Mouse (Mus musculus) yolk sac, embryonic 10.5 days (tissue): ENCODE measurements at regions not wholly inside any gene's neighbourhood (a gene's known extent, or its start where the extent isn't known, plus 50 kb on each side); places are given as distances from the start of the nearest gene placed in this dataset.

Experiments
- DNase-seq: peaks from one replicate; pipeline ENCODE4 v3.0.0-alpha.2; 2017; ENCODE audit warnings: low spot score

- no peak for DNase-seq
Measured at GRCm38 (mm10) chr9:50136636-50136985, 208.2 kb downstream of the Rpl10-ps3 start.

DNA sequence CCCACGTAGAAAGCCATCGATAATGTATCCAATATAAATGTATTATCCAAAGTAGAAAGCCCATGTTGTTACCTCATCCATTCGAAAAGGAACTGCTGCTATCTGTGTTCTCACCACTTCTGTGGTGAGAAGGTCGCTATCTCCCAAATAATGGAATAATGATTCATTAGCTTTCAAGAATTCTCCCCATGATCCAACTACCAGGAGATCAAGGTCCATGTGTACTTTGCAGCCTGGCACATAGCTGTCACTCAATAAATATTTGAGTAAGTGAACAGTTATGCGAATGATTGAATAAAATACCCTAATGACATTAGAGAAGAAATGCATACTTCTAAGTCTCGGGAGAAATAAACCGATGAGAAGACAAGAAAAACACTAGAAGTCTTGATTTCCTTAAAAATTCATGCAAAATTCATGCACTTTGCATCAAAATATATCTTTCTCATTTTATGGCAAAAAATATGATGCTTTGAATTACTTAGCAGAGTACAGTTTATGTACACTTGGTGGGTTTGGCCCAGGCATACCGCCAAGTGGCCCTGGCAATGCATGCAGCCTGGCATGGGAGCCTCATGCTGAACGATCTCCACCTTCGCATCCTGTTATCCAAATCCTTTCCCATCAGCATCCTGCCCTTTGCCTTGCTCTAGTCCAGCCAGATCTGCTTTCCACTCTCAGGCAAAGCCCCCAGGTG lies 208.7 kb downstream of the Rpl10-ps3 start:
- DNase-seq: no peak

- DNase-seq: no peak
Measured at GRCm38 (mm10) chr9:50124241-50124640, 220.5 kb downstream of the Rpl10-ps3 start.

- no peak for DNase-seq
Measured at GRCm38 (mm10) chr9:50120820-50121599, 223.8 kb downstream of the Rpl10-ps3 start.

DNA sequence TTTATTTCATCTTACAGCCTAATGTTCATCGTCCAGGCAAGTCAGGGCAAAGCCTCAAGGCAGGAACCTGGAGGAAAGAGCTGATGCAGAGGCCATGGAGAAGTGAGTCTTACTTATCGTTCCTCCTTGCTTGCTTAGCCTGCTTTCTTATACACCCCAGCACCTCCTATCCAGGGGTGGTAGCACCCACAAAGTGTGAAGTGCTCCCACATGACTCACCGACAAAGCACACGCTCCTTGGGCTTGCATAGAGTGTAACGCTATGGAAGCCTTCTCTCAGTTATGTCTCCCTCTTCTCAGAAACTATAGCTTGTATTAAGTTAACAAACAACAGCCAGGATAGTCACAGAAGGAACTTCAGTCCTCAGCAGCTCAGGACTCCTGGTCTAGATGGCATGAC lies 225.4 kb downstream of the Rpl10-ps3 start:
- no peak for DNase-seq

DNA sequence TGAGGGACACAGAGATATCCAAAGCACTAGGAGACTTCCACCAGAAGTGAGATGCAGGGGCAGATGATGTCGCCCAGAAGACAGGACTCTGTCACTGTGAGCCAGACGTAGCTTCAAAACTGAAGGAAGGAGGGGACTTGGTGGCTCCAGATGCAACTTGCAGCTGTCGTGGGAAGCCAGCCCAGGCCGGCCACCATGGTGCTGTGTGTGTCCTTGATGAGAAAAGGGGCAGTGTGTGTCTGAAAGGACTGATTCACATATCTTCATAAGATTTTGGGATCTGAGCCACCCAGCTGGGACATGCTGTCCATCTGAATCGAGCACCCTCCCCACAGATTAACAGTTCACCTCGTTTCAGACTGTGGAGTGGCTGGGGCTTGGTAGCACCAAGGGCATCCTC lies 226.2 kb downstream of the Rpl10-ps3 start:
- DNase-seq: no peak

- no peak for DNase-seq
Measured at GRCm38 (mm10) chr9:50106551-50106950, 238.2 kb downstream of the Rpl10-ps3 start.

- DNase-seq: no peak
Measured at GRCm38 (mm10) chr9:50102766-50103165, 242.0 kb downstream of the Rpl10-ps3 start.

GRCm38 (mm10) chr9:50101061-50101460 lies 243.7 kb downstream of the Rpl10-ps3 start:
- no peak for DNase-seq

- no peak for DNase-seq
Measured at GRCm38 (mm10) chr9:50090968-50091367, 253.8 kb downstream of the Rpl10-ps3 start.

- no peak for DNase-seq
Measured at GRCm38 (mm10) chr9:50089916-50090315, 254.9 kb downstream of the Rpl10-ps3 start.

- no peak for DNase-seq
Measured at GRCm38 (mm10) chr9:50080205-50080604, 264.6 kb downstream of the Rpl10-ps3 start.

- DNase-seq: no peak
Measured at GRCm38 (mm10) chr9:50068576-50068975, 269.9 kb upstream of the Ncam1 start.

GRCm38 (mm10) chr9:50067729-50068225 lies 269.1 kb upstream of the Ncam1 start:
- DNase-seq: no peak

GRCm38 (mm10) chr9:50064505-50065229 lies 265.9 kb upstream of the Ncam1 start:
- DNase-seq: no peak

- DNase-seq: no peak
Measured at GRCm38 (mm10) chr9:50038231-50038630, 239.5 kb upstream of the Ncam1 start.

GRCm38 (mm10) chr9:50032322-50033158 lies 233.8 kb upstream of the Ncam1 start:
- DNase-seq: no peak

DNA sequence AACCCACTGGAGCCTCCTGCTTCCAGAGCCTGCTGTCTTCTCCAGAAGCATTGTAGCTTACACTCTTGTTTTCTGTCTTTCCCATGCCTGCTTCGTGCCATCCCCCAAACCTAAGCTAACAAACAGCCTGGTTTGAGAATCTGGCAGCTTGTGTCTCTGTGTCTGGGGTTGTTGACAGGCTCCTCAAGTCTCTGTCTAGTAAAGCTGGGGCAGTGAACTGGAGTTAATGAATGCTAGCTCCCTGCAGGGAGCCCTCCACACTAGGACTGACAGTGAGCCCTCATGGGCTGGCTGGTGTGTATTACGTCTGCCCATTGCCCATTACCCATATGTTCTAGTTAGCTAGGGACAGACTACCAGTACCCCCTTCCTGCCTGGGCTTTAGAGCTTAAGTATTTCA lies 232.6 kb upstream of the Ncam1 start:
- no peak for DNase-seq

DNA sequence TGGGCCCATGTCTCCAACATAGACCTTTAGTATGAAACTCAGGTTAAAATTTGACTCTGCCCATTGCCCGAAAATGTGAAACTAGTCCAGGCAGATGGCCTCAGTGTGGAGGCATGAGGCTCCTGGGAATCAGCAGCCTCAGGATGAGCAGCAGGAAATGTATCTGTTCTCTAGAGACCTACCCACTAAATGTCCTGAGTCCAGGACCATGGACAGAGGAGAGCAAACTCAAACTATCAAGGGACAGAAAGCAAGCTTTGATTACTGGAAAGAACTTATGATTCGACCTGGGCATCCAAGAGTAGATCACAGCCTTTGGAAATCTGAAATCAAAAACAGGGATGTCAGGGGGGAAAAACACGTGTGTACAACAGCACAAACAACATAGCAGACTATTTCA lies 230.3 kb upstream of the Ncam1 start:
- peak; percentile 28 for DNase-seq

- DNase-seq: no peak
Measured at GRCm38 (mm10) chr9:50028573-50028972, 229.8 kb upstream of the Ncam1 start.

- no peak for DNase-seq
Measured at GRCm38 (mm10) chr9:50024820-50025219, 226.1 kb upstream of the Ncam1 start.

DNA sequence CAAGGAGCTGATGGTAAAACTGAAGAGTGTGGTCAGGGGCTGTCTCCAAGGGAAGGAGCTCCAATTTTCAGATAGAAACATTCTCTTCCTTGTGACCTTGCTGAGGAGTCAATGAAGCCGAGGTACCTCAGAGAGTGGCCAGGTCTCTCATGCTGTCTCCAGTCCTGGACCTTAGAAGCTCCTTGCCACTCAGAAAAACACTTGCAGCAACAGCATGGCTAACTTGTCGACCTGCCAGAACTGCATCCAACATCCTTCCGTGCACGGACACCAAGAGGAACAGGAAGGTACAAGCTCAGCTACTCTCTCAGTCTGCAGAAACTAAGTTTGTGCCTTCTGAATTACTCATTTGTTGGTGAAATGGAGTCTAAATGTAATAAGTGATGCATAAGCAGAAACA lies 214.9 kb upstream of the Ncam1 start:
- no peak for DNase-seq
